Mouse (Mus musculus) neutrophil, adult 5-6 weeks (primary cell): ENCODE measurements at regions not wholly inside any gene's neighbourhood (a gene's known extent, or its start where the extent isn't known, plus 50 kb on each side); places are given as distances from the start of the nearest gene placed in this dataset.

Experiments used
- ATAC-seq: fragments of 151-379, 151-347 bp; 2 replicates; pipeline ENCODE4 v1.8.0; 2017; ENCODE audit warnings: mild to moderate bottlenecking, moderate TSS enrichment; ENCODE audit not compliant: insufficient number of reproducible peaks, poor library complexity, low FRiP score, severe bottlenecking; ENCODE audit errors: extremely low read depth

DNA sequence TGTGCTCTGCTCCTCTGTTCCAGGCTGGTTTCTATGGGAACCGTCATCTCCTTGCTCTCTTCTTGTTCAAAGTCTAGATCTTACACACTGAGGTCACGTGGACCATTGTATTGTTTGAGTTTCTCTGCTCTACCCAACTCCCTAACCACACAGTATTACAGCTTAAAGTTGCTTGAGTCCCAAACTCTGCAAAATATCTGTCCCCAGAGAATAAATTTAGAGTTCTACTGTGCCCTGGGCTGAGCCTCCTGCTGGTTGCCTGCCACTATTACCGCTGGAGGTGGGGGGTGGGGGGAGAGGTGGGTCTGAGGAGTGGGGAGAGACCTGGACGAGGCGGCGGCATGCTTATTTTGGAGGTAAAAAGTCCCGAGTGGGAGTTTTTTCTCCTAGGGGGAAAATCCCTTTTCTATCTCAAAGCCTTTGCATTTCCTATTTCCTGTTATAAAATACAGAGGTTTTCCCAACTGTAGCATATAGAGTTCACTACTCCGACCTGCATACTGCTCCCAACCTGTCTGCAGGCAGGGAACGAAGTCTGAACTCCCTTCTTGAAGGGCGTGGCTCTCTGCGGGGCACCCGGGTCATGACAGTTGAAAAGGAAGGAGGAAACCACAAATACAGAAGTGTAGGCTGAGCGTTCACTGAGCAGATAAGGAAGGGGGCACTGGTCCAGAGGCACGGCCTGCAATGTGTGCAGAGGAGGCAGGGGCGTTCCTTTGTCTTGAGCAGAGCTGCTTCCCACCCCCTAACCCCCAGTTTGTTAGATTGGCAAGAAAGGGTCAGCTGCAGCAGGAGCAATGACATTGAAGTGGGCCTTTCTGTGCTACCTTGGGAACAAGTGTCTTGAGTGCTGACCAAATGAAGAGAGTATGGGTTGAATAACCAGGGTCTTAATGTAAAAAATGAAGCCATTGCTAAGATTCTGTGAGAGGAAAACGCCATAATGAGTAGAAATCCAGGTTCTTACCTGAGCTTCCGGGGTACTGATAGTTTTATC lies 188.7 kb downstream of the Akap7 start:
- peak; percentile 86 for ATAC-seq

DNA sequence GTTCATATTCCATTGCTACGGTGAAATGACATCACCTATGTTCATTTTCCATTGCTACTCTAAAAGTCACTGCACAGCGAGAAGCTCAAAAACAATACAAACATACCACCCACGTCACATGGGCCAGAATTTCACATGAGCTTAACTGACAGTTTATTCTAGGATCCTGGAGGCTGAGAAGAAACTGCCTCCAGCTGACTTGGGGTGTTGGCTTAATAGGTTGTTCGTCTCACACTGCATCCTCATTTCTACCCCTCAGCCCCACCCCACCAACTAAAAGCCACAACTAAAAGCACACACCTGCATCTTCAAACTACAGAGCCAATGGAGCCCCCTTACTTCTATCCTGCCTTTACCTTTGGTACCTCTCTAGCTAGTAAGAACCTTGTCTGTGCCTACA lies 187.0 kb upstream of the Arg1 start:
- no peak for ATAC-seq

DNA sequence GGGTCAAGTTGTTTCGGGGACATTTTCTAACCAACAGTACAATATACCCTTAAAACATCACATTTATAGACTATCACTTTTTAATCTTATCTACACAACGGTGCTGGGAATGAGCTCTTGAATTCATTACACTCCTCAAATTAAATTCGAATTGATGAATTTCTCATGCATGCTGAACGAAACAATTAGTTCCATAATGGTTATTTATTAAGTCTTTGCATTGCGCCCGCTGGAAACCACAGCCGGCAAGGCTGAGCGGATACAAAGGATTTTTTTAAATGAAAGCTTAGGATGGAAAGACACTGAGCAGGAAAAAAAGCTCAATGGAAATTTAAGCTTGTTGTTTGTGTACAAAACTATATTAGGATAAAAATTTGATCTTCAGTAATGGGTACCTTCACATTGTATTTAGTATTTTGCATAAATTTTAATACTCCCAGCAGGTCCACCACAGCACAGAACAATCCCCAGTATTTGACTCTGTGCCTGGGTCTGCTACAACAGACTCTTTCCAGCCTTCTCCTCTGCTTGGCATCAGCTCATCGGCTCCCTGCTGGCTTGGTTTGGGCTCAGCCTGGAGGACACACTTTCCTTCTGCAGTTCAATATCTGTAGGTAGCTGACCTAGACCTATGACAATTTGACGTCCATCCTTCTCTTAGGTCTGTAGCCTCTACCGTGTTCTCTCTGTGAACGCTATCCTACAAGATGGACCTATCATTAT lies 185.3 kb upstream of the Arg1 start:
- ATAC-seq = no peak

DNA sequence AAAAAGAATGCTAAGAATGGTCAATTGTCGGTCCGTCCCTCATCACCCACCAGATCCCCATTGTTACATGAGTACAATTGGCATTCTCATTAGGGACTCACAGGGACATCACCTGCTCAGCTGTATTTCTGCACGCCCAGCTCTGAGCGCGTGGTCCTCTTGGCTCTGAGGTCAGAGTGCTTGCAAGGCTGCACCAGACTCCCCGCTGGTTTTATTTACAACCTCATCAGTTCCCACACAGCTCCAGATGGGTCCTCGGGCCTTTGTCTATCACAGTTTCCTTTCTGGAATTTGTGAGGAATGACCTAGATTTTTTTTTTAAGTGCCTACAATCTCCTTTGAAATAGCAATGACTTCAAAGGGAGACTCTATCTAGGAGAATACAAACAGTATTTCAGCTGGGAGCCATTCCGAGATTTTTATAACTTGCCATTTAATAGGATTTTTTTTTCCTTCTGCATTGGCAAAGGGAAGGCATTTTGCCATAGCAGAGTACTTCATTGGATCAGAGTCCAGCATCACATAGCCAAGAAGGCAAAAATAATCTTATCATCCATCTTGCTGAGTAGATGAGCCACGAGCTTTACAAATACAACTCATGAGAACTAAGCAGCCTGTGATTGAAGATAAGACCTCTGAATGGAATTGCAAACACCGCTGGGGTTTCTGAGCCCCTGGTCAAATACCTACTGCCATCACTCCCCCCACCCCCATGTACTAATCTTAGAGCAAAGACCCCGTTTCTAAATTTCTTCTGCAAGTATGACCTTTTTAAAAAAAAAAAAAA lies 184.5 kb upstream of the Arg1 start:
- ATAC-seq = no peak

DNA sequence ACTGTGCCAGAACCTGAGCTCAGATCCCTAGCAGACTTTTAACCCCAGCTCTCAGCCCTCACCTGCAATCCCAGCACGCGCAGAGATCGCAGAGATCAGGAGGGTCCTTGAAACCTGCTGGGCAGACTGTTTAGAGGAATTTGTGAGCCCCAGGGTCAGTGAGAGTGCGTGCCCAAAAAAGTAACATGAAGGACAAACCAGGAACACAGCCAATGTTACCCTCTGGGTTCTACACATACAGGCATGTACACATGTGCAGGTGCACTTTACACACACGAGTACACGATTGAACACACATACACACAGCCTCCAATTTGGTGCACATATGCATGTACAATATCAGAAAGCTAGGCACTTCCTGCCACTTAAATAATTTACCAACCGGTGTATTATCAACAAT lies 183.9 kb upstream of the Arg1 start:
- no peak for ATAC-seq

DNA sequence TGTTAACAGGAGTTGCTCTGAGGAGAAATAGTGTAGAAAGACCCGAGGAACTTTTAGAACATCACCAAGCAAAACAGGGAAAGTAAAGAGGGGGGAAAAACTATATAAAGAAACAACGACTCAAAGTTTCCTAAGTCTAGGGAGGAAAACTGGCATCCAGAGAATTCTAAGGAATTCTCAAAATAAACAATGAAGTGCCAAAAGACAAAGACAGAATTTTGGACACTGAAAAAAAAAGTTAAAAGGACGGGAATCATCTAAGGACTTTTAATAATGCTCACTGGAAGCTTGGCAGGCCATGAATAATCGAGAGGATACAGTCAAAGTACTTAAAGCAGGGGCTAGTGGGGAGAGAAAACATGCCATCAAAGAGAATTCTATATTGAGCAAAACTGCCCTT lies 170.8 kb upstream of the Arg1 start:
- no peak for ATAC-seq

DNA sequence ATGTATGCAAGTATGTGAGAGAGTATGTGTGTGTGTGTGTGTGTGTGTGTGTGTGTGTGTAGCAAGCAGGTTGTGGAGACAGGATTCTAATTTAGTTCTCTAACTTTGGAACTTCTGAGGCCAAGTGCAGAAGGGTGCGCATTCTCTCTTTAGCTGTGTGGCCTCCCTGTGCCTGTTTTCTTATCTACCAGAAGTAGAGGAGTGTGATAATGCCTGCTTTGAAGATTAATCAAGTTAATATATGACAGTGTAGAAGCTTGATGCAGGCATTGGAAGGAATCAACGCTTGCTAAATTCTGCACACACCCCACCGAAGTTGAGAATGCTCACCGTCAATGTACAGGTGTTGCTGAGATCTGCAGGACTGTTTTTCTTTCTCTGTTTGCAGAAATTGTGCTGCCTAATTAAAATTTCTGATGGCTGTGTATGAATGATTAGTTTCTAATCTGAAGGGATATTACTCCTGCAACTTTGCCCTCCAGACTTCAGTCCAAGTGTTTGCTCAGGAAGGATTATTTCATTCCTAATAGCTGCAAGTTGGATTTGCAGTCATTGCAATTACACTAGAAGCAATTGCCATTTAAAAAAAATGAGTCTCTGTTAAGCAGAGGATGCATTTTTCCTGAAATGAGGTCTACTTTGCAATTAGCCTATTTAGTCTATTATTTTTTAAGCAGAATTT lies 162.6 kb upstream of the Arg1 start:
- ATAC-seq = no peak

DNA sequence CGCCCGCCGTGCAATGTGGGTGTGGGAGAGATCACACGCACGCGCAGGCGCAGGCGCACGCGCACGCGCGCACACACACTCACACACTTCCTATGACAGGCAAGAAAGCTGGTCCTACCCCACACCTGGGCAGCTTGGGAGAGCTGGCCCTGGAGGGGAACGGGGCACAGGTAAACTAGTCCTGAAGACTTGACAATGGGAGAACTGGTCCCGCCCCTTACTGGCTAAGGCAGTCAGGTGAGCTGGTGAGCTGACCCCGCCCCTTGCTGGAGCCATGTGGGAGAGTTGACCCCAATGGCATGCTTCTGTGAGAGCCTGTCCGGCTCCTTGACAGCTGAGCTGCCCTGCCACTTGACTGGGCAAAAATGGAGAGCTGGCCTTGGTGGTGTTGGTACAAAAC lies 159.5 kb upstream of the Arg1 start:
- no peak for ATAC-seq

DNA sequence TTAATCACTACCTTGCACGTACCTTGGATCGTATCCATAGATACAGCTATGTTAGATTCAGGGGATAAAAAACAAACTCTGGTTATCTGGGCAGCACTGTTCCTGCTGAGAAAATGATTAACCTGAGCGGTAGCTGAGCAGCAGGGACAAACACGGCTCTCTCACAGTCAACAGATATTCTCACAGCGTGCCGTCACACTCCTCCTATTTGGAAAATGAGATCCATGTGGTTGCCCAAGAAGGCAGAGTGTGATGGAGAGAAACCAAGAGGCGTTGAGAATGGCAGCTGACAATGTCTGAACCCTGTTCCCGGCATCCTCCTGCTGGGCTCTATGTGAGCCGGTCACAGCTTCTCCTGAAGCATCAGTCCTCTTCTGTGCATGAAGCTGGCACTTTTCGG lies 155.6 kb upstream of the Arg1 start:
- no peak for ATAC-seq

DNA sequence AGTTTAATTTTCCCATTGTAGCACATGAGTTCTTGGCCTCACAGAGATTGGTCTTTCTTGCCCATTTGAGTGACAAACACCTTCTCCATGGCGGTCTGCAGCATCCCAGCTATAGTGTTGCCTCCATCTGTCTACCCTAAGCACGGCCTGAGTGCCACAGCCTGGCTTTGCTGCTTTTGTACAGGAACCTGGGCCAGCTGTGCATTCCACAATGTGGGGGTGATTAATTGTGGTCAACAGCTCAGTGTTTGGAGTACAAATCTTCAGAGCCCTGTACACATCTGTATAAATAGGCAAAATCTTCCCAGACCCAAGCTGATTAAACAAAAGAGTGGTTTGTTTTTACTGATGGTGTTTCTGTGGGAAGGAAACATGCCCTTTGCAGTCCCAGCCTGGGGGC lies 145.3 kb upstream of the Arg1 start:
- ATAC-seq = no peak

DNA sequence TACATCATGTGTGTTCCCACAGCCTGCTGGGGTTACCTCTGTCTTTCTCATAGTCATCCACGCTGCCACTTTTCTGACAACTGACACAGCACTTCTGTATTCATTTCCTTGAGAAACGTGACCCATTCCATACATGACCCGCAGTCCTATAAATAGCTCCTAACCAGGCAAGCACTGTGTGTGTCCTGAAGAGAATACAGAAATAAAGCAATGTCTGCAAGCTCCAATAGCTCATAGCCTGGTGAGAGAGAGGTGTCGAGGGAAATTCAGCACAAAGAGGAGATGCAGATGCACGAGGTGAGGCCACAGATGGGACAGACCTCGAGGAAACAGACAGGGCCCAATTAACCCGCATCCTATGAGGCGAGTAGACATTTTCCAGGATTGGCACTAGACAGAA lies 141.0 kb upstream of the Arg1 start:
- ATAC-seq = no peak

DNA sequence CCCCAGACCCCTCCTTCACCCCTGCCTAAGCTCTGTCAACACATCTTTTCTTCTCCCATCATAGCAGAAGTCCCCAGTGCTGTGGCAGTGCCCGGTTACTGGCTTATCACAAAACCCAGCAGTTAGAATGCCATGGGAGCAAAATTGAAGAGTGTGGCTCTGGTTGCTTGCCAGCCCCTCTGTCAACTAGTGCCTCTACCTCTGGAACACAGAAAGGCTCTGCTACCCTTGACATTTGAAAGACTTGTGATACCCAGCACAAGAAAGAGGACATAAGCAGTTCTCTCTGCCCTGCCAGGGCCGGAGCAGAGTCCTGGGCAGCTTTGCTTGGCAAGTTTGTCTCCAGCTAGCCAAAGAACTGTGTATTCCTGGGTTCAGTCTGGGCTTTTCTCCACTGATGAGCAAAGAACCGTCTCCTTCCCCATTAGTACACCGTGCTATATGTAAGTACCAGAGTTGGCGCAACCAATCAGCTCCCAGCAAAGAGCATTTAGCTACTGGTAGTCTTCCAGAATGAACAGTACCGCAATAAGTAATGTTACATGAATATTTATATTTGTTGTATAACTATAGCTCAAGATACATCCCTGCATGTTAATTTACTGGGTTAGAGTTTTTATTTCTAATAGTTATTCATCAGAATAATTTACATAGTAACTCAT lies 137.5 kb upstream of the Arg1 start:
- ATAC-seq = no peak

DNA sequence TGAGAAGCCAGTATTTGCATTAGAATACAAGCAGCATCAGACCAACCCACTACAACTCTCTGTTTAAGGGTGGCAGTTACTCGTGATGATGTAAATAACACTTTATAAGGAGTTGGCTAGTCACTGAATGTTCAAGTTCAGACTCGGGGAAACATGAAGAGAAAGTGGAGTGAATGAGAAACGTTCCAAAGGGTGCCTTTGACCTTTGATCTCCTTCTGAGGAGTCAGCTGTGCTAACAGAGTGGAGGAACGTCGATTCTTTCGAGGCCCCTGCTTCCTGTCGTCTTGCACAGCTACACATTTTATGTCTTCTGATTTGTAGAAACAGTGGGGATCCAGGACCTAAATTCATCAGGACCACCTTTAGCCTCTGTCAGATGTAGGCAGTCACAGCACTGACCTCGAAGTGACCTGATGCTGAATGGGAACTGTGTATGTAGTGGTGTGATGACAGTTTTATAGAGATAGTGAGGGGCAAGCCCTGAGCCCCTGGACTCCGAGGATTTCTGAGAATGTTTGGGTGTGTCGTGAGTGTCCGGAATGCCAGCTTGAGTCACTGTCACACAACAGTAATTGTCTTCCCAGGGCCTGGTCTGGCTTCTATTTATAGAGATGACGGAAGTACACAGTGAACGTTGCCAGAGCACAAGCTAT lies 134.2 kb upstream of the Arg1 start:
- no peak for ATAC-seq

DNA sequence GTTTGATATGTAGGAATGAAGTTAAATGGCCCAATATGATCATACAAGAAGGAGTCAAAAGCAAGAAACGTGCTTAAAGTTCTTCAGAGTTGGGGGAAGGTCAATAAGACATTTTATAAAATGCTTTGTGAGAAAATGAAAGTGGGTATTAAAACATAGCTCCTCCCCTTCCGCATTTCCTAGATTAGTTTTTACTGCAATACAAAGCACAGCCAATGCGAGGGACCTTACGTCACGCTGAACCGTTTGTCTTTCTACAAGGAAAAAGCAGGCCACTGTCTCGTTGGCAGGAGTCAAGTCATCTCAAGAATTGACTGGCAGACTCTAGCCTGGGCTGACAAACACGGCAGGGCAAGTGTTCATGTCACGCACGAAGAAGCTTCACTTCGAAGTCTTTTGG lies 131.4 kb upstream of the Arg1 start:
- ATAC-seq = no peak

DNA sequence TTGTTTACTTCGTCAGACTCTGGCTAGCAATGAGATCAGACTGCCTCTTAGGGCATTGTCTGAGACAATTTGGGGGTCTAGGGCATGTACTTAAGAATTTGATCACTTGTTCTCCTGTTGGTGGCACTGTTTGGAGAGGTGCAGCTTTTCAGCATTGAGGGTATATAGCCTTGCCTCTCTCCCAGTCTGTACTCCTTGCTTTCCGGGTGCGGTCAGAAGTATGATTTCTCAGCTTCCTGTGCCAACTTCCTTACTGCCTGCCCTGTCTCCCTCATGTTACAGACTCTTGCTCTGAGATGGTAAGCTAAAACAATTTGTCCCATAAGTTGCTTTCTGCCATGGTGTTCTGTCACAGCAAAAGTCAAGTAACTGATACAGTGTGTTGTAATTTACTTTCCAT lies 124.7 kb upstream of the Arg1 start:
- no peak for ATAC-seq

DNA sequence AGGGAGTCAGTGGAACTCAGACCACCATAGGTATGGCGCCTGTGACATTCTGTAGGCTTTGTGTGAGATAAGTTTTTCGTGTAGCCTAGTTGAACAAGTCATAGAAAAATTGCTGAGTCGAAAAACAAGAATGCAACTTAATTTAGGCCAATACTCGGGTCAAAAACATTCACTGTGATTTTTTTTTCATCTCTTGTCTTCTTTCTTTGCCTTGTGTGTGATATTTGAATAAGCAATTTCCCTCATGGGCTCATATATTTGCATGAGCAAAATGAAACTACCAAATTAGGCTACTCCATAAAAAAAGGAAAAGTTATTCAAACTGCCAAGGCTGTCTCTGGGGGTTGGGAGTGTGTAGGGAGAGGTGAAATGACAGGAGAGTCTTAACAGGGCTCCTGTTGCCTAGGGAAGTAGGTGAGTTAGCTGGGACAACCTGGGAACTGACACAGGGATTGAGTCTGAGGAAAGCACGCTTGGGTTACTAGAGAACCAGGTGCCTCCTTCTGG lies 124.1 kb upstream of the Arg1 start:
- no peak for ATAC-seq

DNA sequence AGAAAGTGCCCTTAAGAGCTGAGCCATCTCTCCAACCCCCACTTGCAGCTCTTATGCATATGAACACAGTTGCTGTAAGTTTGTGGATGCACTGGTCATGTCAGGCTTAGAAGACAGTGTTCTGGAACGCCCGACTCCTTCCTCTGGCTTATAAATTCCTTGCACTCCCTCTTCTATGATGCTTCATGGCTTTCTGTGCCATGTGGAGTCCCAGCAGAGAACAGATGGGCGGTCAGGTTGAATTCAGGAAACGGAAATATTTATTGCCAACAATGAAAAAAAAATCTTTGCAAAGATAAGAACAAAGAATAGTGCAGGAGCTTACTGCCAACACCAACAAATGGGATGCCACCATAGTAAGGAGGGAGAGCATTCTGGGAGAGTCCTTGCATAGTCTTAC lies 113.9 kb upstream of the Arg1 start:
- ATAC-seq = no peak

DNA sequence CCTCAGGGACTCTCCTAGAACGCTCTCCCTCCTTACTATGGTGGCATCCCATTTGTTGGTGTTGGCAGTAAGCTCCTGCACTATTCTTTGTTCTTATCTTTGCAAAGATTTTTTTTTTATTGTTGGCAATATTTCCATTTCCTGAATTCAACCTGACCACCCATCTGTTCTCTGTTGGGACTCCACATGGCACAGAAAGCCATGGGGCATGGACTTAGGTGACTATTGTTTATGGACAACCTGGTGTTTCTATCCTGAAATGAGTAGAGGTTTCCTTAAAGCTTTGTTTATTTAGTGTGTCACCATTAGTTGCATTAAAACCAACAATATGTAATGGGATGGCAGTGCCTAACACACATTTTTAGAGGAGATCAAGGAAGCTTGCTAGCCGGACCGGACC lies 112.6 kb upstream of the Arg1 start:
- ATAC-seq = no peak
